Mouse (Mus musculus): ENCODE results near the gene Krt80. TPM values are rescaled to one million over a fixed set of nuclear protein-coding genes. Genes with fewer than 3 reads are reported as not detected.

The Krt80 gene
- polyA plus RNA-seq, 1 experiment from 2014 or later: not detected

DNA sequence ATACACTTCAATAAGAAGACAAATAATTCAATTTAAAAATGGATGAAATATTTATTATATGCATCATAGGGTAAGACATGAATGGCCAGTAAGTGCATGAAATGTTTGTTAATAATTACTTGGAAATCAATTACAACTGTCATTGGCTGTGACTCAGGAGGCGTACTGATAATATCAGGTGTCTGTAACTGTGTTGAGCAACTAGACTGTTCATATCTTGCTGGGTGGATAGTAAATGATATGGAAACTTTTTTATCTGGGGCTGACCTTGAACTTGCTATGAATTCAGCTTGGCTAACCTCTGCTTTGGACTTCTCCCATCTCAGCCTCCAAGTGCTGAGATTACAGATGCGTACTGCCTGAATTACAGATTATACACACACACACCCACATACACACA lies 27.7 kb upstream of the Krt80 start:
- Histone ChIP-seq H3K4me1 (ENCODE audit: control insufficient read depth, insufficient read depth, low read length) (no peaks in the 10 kb centered on the region), H3K27ac (replicated peaks; ENCODE audit: low read depth, low read length) (no peak overlapping the region), H3K4me3 (ENCODE audit: low read depth, low read length) (no peak overlapping the region), H3K36me3 (replicated peaks; ENCODE audit: control insufficient read depth, insufficient read depth, low read depth, low read length) (no peaks in the 10 kb centered on the region), H3K27me3 (ENCODE audit: control insufficient read depth, insufficient read depth, low read length) (no peaks in the 10 kb centered on the region), H3K4me2 (ENCODE audit: low read depth, low read length) (no peak overlapping the region), H3K9me3 (replicated peaks; ENCODE audit: control insufficient read depth, low read length) (no peaks in the 10 kb centered on the region), H3K9ac (replicated peaks; ENCODE audit: low read length) (no peak overlapping the region)
- 90% methylated on average over 2 of the region's 2 CpGs for WGBS
- ATAC-seq (replicated peaks; ENCODE audit: insufficient number of reproducible peaks, low FRiP score, low TSS enrichment, low read depth) (no peak), DNase-seq (ENCODE audit: low spot score) (no peak)

DNA sequence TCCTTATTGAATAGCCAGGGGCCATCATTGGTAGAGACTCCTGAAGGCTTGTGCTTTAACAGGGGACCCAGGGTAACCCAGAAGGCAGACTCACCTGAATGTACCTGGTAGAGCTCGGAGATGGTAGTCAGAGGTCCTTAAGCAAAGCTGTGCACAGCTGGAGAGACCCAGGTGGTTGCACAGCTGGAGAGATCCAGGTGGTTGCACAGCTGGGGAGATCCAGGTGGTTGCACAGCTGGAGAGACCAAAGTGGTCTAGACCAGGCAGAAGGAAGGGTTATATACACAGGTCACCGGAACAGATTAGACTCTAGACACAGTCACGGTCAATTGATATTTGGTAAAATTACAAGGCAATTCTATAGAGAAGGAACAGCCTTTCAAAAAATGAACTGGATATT lies 27.0 kb upstream of the Krt80 start:
- Histone ChIP-seq H3K4me1 (ENCODE audit: control insufficient read depth, insufficient read depth, low read length) (no peaks in the 10 kb centered on the region), H3K27me3 (ENCODE audit: control insufficient read depth, insufficient read depth, low read length) (no peaks in the 10 kb centered on the region), H3K27ac (replicated peaks; ENCODE audit: low read depth, low read length) (no peak overlapping the region), H3K4me3 (ENCODE audit: low read depth, low read length) (no peak overlapping the region), H3K36me3 (replicated peaks; ENCODE audit: control insufficient read depth, insufficient read depth, low read depth, low read length) (no peaks in the 10 kb centered on the region), H3K9ac (replicated peaks; ENCODE audit: low read length) (no peak overlapping the region), H3K9me3 (replicated peaks; ENCODE audit: control insufficient read depth, low read length) (no peaks in the 10 kb centered on the region), H3K4me2 (ENCODE audit: low read depth, low read length) (no peak overlapping the region)
- DNase-seq (ENCODE audit: low spot score): no peak
- WGBS: 61% methylated on average over 3 of the region's 3 CpGs
- no peak for ATAC-seq (replicated peaks; ENCODE audit: insufficient number of reproducible peaks, low FRiP score, low TSS enrichment, low read depth)

DNA sequence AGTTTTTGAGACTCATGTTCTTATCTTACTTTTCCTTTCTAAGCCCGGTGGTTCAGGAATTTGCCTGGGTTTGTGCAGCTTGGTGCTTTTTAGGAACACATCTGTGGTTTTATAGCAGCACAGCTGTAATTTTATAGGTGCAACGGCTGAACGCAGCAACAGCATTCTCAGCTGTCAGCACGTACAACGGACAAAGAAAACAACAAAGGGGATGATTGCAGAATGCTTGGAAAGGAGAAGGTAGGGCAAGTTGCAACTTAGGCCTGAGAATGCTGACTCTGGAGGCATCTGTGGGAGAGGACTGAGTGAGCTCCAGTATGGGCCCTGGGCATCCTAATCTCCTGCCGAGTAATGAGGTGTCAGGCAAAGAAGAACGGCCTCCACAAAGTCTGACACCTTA lies 26.5 kb upstream of the Krt80 start:
- Histone ChIP-seq H3K27ac (replicated peaks; ENCODE audit: low read depth, low read length) (no peak overlapping the region), H3K4me1 (ENCODE audit: control insufficient read depth, insufficient read depth, low read length) (no peaks in the 10 kb centered on the region), H3K9ac (replicated peaks; ENCODE audit: low read length) (no peak overlapping the region), H3K4me3 (ENCODE audit: low read depth, low read length) (no peak overlapping the region), H3K36me3 (replicated peaks; ENCODE audit: control insufficient read depth, insufficient read depth, low read depth, low read length) (no peaks in the 10 kb centered on the region), H3K27me3 (ENCODE audit: control insufficient read depth, insufficient read depth, low read length) (no peaks in the 10 kb centered on the region), H3K4me2 (ENCODE audit: low read depth, low read length) (no peak overlapping the region), H3K9me3 (replicated peaks; ENCODE audit: control insufficient read depth, low read length) (no peaks in the 10 kb centered on the region)
- DNase-seq (ENCODE audit: low spot score): no peak
- no peak for ATAC-seq (replicated peaks; ENCODE audit: insufficient number of reproducible peaks, low FRiP score, low TSS enrichment, low read depth)
- WGBS: 63% methylated on average over 7 of the region's 7 CpGs

DNA sequence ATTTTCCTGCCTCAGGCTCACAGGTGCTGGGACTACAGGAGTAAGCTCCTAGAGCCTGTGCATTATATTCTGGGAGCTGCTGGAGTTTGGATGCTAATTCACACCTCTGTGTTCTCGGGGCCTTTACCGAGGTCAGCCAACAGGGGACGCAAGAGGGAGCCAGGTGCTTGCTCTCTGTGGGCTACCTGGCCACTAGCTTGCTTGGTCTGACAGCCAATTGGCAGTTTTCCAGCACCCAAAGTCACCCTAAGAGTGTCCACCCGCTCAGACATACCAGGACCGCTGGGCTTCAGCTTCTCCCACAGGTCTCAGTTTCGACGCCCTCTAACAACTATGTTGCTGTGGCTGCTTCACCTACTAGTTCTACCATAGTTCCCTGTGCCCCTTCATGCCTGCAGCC lies 24.9 kb upstream of the Krt80 start:
- no peak overlapping the region for H3K27ac ChIP-seq (replicated peaks; ENCODE audit: low read depth, low read length)

DNA sequence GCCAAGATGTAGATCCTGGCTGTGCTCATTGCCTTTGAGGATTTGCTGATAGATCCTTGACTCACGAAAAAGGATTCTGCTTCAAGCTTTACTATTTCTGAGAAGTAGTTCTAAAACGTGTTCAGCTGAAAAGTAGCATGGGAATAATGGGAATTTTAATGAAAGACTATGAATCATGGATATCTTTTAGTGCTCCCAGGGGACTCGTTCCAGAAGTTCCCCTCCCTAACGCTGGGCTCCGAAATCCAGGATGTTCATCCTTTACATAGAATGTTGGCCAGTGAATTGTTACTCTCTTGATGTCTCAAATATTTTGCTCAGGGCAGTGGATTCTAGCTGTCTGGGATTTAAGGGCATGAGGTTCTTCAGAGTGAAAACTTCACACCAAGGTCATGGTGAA lies 22.3 kb upstream of the Krt80 start:
- ATAC-seq (replicated peaks; ENCODE audit: insufficient number of reproducible peaks, low FRiP score, low TSS enrichment, low read depth): no peak
- Histone ChIP-seq H3K36me3 (replicated peaks; ENCODE audit: control insufficient read depth, insufficient read depth, low read depth, low read length) (no peaks in the 10 kb centered on the region), H3K9ac (replicated peaks; ENCODE audit: low read length) (no peak overlapping the region), H3K4me2 (ENCODE audit: low read depth, low read length) (no peak overlapping the region), H3K4me1 (ENCODE audit: control insufficient read depth, insufficient read depth, low read length) (no peaks in the 10 kb centered on the region), H3K27ac (replicated peaks; ENCODE audit: low read depth, low read length) (no peak overlapping the region), H3K9me3 (replicated peaks; ENCODE audit: control insufficient read depth, low read length) (no peaks in the 10 kb centered on the region), H3K27me3 (ENCODE audit: control insufficient read depth, insufficient read depth, low read length) (no peaks in the 10 kb centered on the region), H3K4me3 (ENCODE audit: low read depth, low read length) (no peak overlapping the region)
- WGBS: 86% methylated on average over 5 of the region's 5 CpGs
- no peak for DNase-seq (ENCODE audit: low spot score)

More for the DNA sequence above, 24.9 kb upstream of the Krt80 start:
- H3K4me1 ChIP-seq (ENCODE audit: control insufficient read depth, insufficient read depth, low read length): no peaks in the 10 kb centered on the region
- 54% methylated on average over 7 of the region's 7 CpGs for WGBS
- DNase-seq (ENCODE audit: low spot score): no peak
- no peak overlapping the region for H3K4me2 ChIP-seq (ENCODE audit: low read depth, low read length)
- H3K4me3 ChIP-seq (ENCODE audit: low read depth, low read length): no peak overlapping the region
- no peak overlapping the region for H3K9ac ChIP-seq (replicated peaks; ENCODE audit: low read length)
- H3K9me3 ChIP-seq (replicated peaks; ENCODE audit: control insufficient read depth, low read length): no peaks in the 10 kb centered on the region
- H3K36me3 ChIP-seq (replicated peaks; ENCODE audit: control insufficient read depth, insufficient read depth, low read depth, low read length): no peaks in the 10 kb centered on the region
- H3K27me3 ChIP-seq (ENCODE audit: control insufficient read depth, insufficient read depth, low read length): no peaks in the 10 kb centered on the region
- ATAC-seq (replicated peaks; ENCODE audit: insufficient number of reproducible peaks, low FRiP score, low TSS enrichment, low read depth): no peak

DNA sequence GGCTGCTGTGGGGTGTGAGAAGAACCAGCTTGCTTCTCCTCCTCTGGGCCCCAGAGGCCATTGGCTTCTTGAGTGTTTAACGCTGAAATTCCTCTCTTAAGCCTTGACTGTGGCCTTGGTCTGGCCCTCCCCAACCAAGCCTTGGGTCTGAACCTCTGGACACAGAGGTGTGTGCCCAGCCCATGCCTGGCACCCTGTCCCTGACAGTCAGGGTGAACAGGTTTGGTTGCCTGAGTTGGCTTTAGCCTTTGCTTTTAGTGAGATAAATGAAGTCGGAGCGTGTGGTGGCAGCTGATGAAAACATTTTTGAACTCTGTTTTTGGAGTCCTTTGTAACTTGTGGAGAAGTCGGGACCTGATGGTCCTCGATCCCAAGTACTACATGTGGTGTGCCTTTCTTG lies 20.2 kb upstream of the Krt80 start:
- no peaks in the 10 kb centered on the region for H3K4me1 ChIP-seq (ENCODE audit: control insufficient read depth, insufficient read depth, low read length)
- H3K27me3 ChIP-seq (ENCODE audit: control insufficient read depth, insufficient read depth, low read length): no peaks in the 10 kb centered on the region
- no peak overlapping the region for H3K4me2 ChIP-seq (ENCODE audit: low read depth, low read length)
- H3K27ac ChIP-seq (replicated peaks; ENCODE audit: low read depth, low read length): no peak overlapping the region
- H3K9me3 ChIP-seq (replicated peaks; ENCODE audit: control insufficient read depth, low read length): no peaks in the 10 kb centered on the region
- H3K36me3 ChIP-seq (replicated peaks; ENCODE audit: control insufficient read depth, insufficient read depth, low read depth, low read length): no peaks in the 10 kb centered on the region
- H3K4me3 ChIP-seq (ENCODE audit: low read depth, low read length): no peak overlapping the region
- WGBS: 87% methylated on average over 5 of the region's 5 CpGs
- DNase-seq (ENCODE audit: low spot score) (no peak), ATAC-seq (replicated peaks; ENCODE audit: insufficient number of reproducible peaks, low FRiP score, low TSS enrichment, low read depth) (no peak)
- no peak overlapping the region for H3K9ac ChIP-seq (replicated peaks; ENCODE audit: low read length)

DNA sequence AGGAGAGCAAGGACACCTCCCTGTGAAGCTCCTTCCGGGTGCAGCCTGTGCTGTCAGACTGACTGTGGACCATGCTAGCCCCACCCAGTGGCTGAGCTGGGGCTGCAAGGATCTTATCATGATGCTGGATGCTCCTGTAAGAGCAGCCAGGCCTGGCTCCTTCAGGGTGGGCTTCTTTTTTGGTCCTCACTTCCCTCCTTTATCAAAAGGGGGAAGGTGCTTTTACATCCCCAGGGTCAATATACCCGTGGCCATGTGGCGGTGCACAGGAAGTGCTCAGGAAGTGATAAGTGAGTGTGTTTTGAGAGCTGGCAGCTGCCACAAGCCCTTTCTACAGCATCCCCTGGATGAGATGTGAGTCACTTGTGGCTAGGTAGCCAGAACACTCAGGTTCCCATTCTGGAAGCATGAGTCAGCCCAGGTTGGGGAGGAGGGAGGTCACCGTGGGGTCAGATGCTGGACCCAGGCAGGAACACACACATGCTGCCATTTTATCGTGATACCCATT lies 18.1 kb upstream of the Krt80 start:
- ATAC-seq (replicated peaks; ENCODE audit: insufficient number of reproducible peaks, low FRiP score, low TSS enrichment, low read depth) (no peak), DNase-seq (ENCODE audit: low spot score) (no peak)
- H3K27me3 ChIP-seq (ENCODE audit: control insufficient read depth, insufficient read depth, low read length): no peaks in the 10 kb centered on the region
- no peaks in the 10 kb centered on the region for H3K9me3 ChIP-seq (replicated peaks; ENCODE audit: control insufficient read depth, low read length)
- H3K27ac ChIP-seq (replicated peaks; ENCODE audit: low read depth, low read length): no peak overlapping the region
- H3K4me2 ChIP-seq (ENCODE audit: low read depth, low read length): no peak overlapping the region
- H3K9ac ChIP-seq (replicated peaks; ENCODE audit: low read length): no peak overlapping the region
- 53% methylated on average over 5 of the region's 5 CpGs for WGBS
- no peak overlapping the region for H3K4me3 ChIP-seq (ENCODE audit: low read depth, low read length)
- H3K4me1 ChIP-seq (ENCODE audit: control insufficient read depth, insufficient read depth, low read length): no peaks in the 10 kb centered on the region
- H3K36me3 ChIP-seq (replicated peaks; ENCODE audit: control insufficient read depth, insufficient read depth, low read depth, low read length): no peaks in the 10 kb centered on the region

DNA sequence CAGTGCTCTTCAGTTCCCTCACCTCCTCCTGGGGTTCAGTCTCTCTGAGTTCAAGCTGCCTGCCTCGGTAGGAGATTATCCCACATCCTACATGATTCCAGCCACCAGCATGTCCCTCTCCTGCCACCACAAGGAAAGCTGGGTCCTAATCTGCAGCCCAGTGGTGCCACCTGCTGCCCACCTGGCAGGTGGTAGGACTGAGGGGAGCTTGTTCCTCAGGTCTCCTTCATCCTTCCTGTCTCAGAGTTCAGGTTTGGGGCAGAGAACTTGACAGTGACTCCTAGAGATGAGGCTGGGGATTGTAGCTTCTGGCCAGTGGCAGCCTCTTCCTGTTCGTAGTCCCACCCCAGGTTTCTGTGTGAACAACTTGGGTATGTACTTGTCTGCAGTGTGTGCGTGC lies 17.2 kb upstream of the Krt80 start:
- Histone ChIP-seq H3K4me3 (ENCODE audit: low read depth, low read length) (no peak overlapping the region), H3K9ac (replicated peaks; ENCODE audit: low read length) (no peak overlapping the region), H3K27me3 (ENCODE audit: control insufficient read depth, insufficient read depth, low read length) (no peaks in the 10 kb centered on the region), H3K9me3 (replicated peaks; ENCODE audit: control insufficient read depth, low read length) (no peaks in the 10 kb centered on the region), H3K4me2 (ENCODE audit: low read depth, low read length) (no peak overlapping the region), H3K27ac (replicated peaks; ENCODE audit: low read depth, low read length) (no peak overlapping the region), H3K4me1 (ENCODE audit: control insufficient read depth, insufficient read depth, low read length) (no peaks in the 10 kb centered on the region), H3K36me3 (replicated peaks; ENCODE audit: control insufficient read depth, insufficient read depth, low read depth, low read length) (no peaks in the 10 kb centered on the region)
- no peak for DNase-seq (ENCODE audit: low spot score)
- WGBS: 62% methylated on average over 3 of the region's 3 CpGs
- ATAC-seq (replicated peaks; ENCODE audit: insufficient number of reproducible peaks, low FRiP score, low TSS enrichment, low read depth): no peak
